Mouse (Mus musculus) embryonic facial prominence, embryonic 14.5 days (tissue): ENCODE measurements around the gene Dram1. TPM values are rescaled to one million over a fixed set of nuclear protein-coding genes. Genes with fewer than 3 reads are reported as not detected.

Experiments used
- ATAC-seq: fragments of 200-750 bp; cut with Nextera tagmentation; 2 replicates; pipeline ENCODE4 v1.8.0; 2017; ENCODE audit warnings: low read depth, moderate number of reproducible peaks, moderate TSS enrichment
- DNase-seq: peaks from one replicate; pipeline ENCODE4 v3.0.0-alpha.2; 2015; ENCODE audit warnings: low spot score
- H3K27ac ChIP-seq: fragments of 300-500 bp; sonication (generic); replicated peaks from 2 replicates; pipeline ENCODE4 v1.5.1; 2014; ENCODE audit warnings: low read depth, mild to moderate bottlenecking, low read length, moderate library complexity
- H3K27me3 ChIP-seq: fragments of 300-500 bp; sonication (generic); replicated peaks from 2 replicates; pipeline ENCODE4 v1.6.1; 2014; ENCODE audit warnings: low read length; ENCODE audit not compliant: control insufficient read depth, insufficient read depth
- H3K36me3 ChIP-seq: fragments of 300-500 bp; sonication (generic); 2 replicates; pipeline ENCODE4 v1.6.1; 2014; ENCODE audit warnings: low read length, mixed read lengths; ENCODE audit not compliant: control insufficient read depth, insufficient read depth
- H3K4me1 ChIP-seq: fragments of 300-500 bp; sonication (generic); 2 replicates; pipeline ENCODE4 v1.6.1; 2014; ENCODE audit warnings: antibody characterized with exemption, low read length; ENCODE audit not compliant: control insufficient read depth, insufficient read depth
- H3K4me2 ChIP-seq: fragments of 300-500 bp; sonication (generic); 2 replicates; pipeline ENCODE4 v1.6.1; 2014; ENCODE audit warnings: low read depth, mild to moderate bottlenecking, low read length, moderate library complexity, mixed read lengths
- H3K4me3 ChIP-seq: fragments of 300-500 bp; sonication (generic); 2 replicates; pipeline ENCODE4 v1.5.1; 2014; ENCODE audit warnings: low read depth, mild to moderate bottlenecking, low read length
- H3K9ac ChIP-seq: fragments of 300-500 bp; sonication (generic); 2 replicates; pipeline ENCODE4 v1.6.1; 2014; ENCODE audit warnings: low read depth, mild to moderate bottlenecking, low read length, moderate library complexity, mixed read lengths
- H3K9me3 ChIP-seq: fragments of 300-500 bp; sonication (generic); 2 replicates; pipeline ENCODE4 v1.6.1; 2016; ENCODE audit warnings: low read length; ENCODE audit not compliant: control insufficient read depth
- WGBS: fragments of 180-500 bp; shearing (Covaris S2); extraction: QIAGEN DNeasy Blood & Tissue Kit; methylation state at CpG from one replicate; pipeline ENCODE4 v1.1.7; 2014; 5-methylcytosine and 5-hydroxymethylcytosine counted together
- polyA plus RNA-seq: library from polyadenylated mRNA; unstranded; fragments of >200 nt; fragmentation: Nextera tagmentation; extraction: Ambion mirVana; gene quantifications from 2 replicates; pipeline ENCODE4 v1.2.1, GENCODE M21; 2014

Gene Dram1
- polyA plus RNA-seq, 1 experiment from 2014 or later = 5.7 TPM

DNA sequence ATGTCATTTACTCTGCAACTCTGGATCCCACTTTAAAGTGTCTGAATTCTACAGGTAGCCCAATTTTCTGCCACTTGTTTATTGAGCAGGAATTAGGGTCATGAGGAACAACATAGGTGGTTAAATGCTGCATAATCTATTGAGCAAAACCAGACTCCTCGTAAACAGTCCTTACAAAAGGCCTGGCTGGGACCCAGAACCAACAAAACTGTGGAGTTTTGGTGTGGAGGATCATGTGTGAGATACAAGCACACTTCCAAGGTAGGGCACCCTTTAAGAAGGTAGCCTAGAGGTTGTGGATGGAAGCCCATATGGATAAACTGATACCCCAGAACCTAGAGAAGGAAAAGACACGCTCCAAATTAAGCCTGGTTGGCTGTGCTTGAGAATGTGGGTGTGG is 28.2 kb downstream of the Dram1 start:
- H3K9me3 ChIP-seq = no peaks in the 10 kb centered on the region
- H3K4me3 ChIP-seq = no peak overlapping the region
- H3K27me3 ChIP-seq = no peaks in the 10 kb centered on the region
- no peak overlapping the region for H3K27ac ChIP-seq
- no peak overlapping the region for H3K9ac ChIP-seq
- H3K36me3 ChIP-seq = no peaks in the 10 kb centered on the region
- H3K4me2 ChIP-seq = no peak overlapping the region
- H3K4me1 ChIP-seq = no peaks in the 10 kb centered on the region; the same call in 1 of the 2 replicates
- DNase-seq = no peak
- WGBS = 51% methylated on average over 2 of the region's 2 CpGs
- no peak for ATAC-seq

DNA sequence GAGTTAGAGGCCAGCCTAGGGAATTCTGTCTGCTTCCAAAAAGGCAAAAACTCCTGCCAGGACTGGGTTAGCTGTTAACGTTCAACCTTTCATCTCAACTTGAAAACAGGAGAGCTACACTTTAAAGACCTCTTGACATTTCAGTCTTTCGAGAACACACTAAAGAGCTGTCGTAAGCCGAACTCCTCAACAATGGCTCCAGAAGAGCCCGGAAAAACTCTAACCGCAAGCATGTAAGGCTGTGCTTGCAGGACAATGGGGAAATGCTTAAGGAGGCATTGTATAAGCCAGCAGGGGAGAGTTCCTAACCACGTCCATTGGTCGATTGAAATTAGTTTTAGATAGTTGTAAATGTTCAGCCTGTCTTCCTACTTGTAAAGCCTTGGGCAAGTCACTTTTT is 29.1 kb downstream of the Dram1 start:
- Histone ChIP-seq H3K27ac (no peak overlapping the region), H3K27me3 (no peaks in the 10 kb centered on the region), H3K4me2 (no peak overlapping the region), H3K36me3 (no peaks in the 10 kb centered on the region), H3K9ac (no peak overlapping the region), H3K9me3 (no peaks in the 10 kb centered on the region), H3K4me3 (no peak overlapping the region), H3K4me1 (no peaks in the 10 kb centered on the region; the same call in 1 of the 2 replicates)
- ATAC-seq = no peak
- peak; percentile 49 for DNase-seq
- WGBS = 31% methylated on average over 8 of the region's 8 CpGs

DNA sequence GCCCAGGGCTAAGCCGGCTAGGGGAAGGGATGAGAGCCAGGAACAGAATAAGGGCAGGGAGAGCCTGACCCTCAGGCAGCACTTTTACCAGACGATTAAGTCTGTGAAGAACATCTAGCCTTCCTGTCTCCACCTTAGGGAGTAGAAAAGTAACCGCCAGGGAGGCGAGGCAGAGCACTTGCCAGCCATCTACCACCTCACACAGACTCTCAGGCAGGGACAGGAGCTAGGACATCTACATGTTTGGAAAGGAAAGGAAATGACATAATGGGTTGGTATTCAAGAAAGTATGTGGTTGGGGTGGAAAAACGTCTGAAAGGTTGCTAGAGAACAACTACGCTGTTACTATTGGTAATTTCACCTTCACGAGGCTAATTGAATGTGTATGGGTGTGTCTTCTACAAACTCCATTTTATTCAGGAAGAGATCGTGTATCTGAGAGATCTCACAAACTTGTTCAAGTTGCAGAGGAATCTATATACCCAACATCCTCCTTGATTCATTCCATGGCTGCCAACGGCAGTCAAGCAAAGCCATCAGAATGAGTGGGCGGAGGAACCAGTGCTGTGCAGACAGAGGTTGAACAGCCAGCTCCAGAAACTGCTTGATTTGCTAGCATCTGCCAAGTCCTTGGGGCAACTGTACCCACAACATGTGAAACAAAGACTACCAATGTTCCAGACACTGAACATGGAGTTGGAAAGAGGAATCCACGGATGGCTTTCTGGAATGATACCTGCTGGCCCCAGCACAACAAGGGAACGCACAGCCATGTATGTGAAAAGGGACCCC is 32.2 kb downstream of the Dram1 start:
- Histone ChIP-seq H3K9me3 (no peaks in the 10 kb centered on the region), H3K9ac (no peak overlapping the region), H3K36me3 (no peaks in the 10 kb centered on the region), H3K4me3 (no peak overlapping the region), H3K4me1 (no peaks in the 10 kb centered on the region; the same call in 1 of the 2 replicates), H3K27me3 (no peaks in the 10 kb centered on the region), H3K27ac (peak overlapping the region; percentile 6; the same call in 1 of the 2 replicates), H3K4me2 (no peak overlapping the region)
- 70% methylated on average over 12 of the region's 12 CpGs for WGBS
- DNase-seq = no peak
- ATAC-seq = no peak

DNA sequence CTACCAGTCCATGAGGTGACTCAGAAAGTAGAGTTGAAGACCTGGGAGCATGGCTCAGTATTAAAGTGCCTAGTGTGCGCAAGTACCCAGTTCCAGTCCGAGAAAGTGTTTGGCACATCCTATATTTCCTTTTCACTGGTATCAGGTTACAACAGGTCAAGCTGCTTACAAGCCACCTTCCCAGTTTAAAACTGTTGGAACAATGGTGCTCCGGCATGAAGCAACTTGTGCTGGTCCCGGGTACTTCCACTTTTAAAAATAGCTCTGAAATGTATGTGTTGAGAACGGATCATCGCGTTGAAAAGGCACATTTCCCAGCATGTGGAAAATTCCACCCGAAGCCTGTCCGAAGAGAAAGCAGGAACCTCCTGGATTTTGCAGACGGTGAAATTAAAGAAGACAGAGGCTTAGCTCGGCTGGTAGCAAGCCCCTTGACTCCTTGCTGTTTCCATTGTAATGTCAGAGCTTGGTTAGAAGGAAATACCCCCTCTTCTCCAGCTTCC is 32.9 kb downstream of the Dram1 start:
- no peak overlapping the region for H3K9ac ChIP-seq

DNA sequence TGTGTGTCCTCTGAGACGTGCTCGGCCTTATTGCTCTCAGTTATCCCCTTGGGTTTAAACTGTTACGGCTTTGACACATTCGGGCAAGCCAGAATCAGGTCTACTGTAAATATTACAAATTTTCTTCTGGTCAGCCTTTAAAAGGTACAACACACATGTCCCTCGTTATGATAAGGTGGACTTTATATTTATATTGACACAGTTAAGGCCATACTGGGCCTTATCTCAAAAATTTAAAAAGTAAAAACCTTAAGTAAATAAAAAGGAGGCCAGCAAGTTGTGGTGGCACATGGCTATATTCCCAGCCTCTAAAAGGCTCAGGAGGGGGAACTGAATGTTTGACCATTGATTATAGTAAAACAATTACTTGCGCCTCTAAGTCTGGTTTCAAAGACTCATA is 37.5 kb downstream of the Dram1 start:
- Histone ChIP-seq H3K9ac (no peak overlapping the region), H3K36me3 (no peaks in the 10 kb centered on the region), H3K4me1 (no peaks in the 10 kb centered on the region), H3K27me3 (no peaks in the 10 kb centered on the region), H3K27ac (no peak overlapping the region), H3K4me3 (no peak overlapping the region), H3K9me3 (no peaks in the 10 kb centered on the region), H3K4me2 (no peak overlapping the region)
- 81% methylated on average over 6 of the region's 6 CpGs for WGBS
- no peak for ATAC-seq
- no peak for DNase-seq

More for the DNA sequence above, 32.9 kb downstream of the Dram1 start:
- peak; percentile 34 for DNase-seq
- H3K4me2 ChIP-seq = no peak overlapping the region
- no peak overlapping the region for H3K4me3 ChIP-seq
- H3K9me3 ChIP-seq = no peaks in the 10 kb centered on the region
- WGBS = 48% methylated on average over 11 of the region's 11 CpGs
- H3K27ac ChIP-seq = peak overlapping the region; percentile 6; the same call in 1 of the 2 replicates
- no peaks in the 10 kb centered on the region for H3K27me3 ChIP-seq
- no peak for ATAC-seq
- no peaks in the 10 kb centered on the region for H3K36me3 ChIP-seq
- H3K4me1 ChIP-seq = no peaks in the 10 kb centered on the region; the same call in 1 of the 2 replicates

DNA sequence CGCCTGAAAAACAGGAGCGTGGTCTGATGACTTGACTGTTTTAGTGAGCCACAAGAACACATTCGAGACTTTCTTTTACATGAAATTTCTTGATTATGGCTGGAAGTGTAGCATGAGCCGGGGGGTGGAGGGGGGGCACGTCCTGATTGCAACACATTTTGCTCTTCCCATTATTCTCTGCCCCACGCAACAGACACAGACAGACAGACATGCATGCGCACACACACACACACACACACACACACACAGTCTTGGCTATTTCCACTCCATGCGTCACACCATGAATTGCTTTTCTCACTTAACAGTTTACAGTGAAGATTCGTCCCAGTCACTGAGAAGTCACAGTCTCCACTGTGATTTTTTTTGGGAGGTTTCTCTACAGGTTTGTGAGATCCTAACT is 38.2 kb downstream of the Dram1 start:
- Histone ChIP-seq H3K36me3 (no peaks in the 10 kb centered on the region), H3K4me1 (no peaks in the 10 kb centered on the region), H3K9ac (no peak overlapping the region), H3K27ac (no peak overlapping the region), H3K9me3 (0 out of 2 replicates have a peak, but pooled peaks cover under 1% of the 10 kb centered on the region), H3K4me3 (no peak overlapping the region), H3K4me2 (no peak overlapping the region), H3K27me3 (no peaks in the 10 kb centered on the region)
- DNase-seq = no peak
- WGBS = 89% methylated on average over 9 of the region's 9 CpGs
- no peak for ATAC-seq

DNA sequence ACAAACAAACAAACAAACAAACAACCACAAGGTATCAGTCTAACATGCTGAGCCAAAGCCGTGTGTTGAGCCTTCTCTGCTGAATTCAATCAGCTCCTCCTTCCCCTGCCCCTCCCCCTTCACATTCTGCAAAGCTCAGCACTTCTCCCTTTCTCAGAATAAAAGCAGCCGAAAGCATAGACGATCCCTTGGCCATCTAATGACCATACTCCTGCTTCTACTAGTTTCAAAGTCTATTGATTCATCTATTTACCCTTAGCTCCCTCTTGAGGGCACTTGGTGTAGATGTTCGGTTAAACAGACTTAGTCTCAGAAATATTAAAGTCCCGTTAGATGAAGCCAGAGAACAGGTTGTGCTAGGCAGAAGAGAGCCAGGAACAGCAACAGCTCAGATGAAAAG is 48.2 kb downstream of the Dram1 start:
- H3K27ac ChIP-seq = no peak overlapping the region
- DNase-seq (peak; percentile 57), ATAC-seq (no peak)
- H3K4me2 ChIP-seq = no peak overlapping the region
- no peaks in the 10 kb centered on the region for H3K4me1 ChIP-seq
- no peaks in the 10 kb centered on the region for H3K36me3 ChIP-seq
- H3K9me3 ChIP-seq = 0 out of 2 replicates have a peak, but pooled peaks cover 5% of the 10 kb centered on the region
- no peak overlapping the region for H3K9ac ChIP-seq
- no peaks in the 10 kb centered on the region for H3K27me3 ChIP-seq
- H3K4me3 ChIP-seq = no peak overlapping the region
- WGBS = 17% methylated on average over 5 of the region's 5 CpGs

DNA sequence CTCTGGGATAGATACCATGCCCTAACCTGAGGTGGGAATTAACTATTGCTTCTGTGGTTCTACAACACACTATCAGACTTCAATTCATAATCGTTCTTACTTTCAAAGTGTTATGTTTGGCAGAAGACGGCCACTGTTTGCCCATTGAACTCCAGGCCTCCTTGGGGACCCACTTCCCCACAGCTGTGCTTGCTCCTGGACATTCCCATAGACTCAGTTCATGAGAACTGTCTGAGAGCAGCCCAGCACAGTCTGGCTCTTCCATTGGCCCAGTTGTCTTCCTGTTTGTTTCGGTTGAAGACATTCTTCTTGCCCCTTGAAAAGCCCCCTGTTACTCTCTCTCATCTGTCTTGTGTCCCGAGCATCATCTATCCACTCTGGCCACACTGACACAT is 50.8 kb downstream of the Dram1 start:
- Histone ChIP-seq H3K9ac (no peak overlapping the region), H3K27me3 (no peaks in the 10 kb centered on the region), H3K36me3 (no peaks in the 10 kb centered on the region), H3K4me2 (no peak overlapping the region), H3K4me3 (no peak overlapping the region), H3K27ac (no peak overlapping the region), H3K9me3 (no peaks in the 10 kb centered on the region), H3K4me1 (no peaks in the 10 kb centered on the region)
- ATAC-seq = no peak
- WGBS = 57% methylated on average over 4 of the region's 4 CpGs
- no peak for DNase-seq
